Mouse (Mus musculus) midbrain, embryonic 16.5 days (tissue): Measurements from ENCODE around the gene Nfib. TPM values are rescaled to one million over a fixed set of nuclear protein-coding genes. Genes with fewer than 3 reads are reported as not detected.

Experiments used
- ATAC-seq: fragments of 200-750 bp; cut with Nextera tagmentation; 2 replicates; pipeline ENCODE4 v1.8.0; 2017; ENCODE audit warnings: moderate TSS enrichment
- H3K27ac ChIP-seq: fragments of 300-500 bp; sonication (generic); 2 replicates; pipeline ENCODE4 v1.5.1; 2014; ENCODE audit warnings: mild to moderate bottlenecking, low read length, mixed read lengths
- H3K27me3 ChIP-seq: fragments of 300-500 bp; sonication (generic); 2 replicates; pipeline ENCODE4 v1.6.1; 2014; ENCODE audit warnings: low read depth, low read length, mixed read lengths; ENCODE audit not compliant: control insufficient read depth, insufficient read depth
- H3K36me3 ChIP-seq: fragments of 300-500 bp; sonication (generic); 2 replicates; pipeline ENCODE4 v1.6.1; 2014; ENCODE audit warnings: mild to moderate bottlenecking, low read length, moderate library complexity, mixed read lengths; ENCODE audit not compliant: control insufficient read depth, insufficient read depth
- H3K4me1 ChIP-seq: fragments of 300-500 bp; sonication (generic); 2 replicates; pipeline ENCODE4 v1.6.1; 2014; ENCODE audit warnings: mild to moderate bottlenecking, low read length, mixed read lengths; ENCODE audit not compliant: control insufficient read depth, insufficient read depth
- H3K4me2 ChIP-seq: fragments of 300-500 bp; sonication (generic); 2 replicates; pipeline ENCODE4 v1.6.1; 2014; ENCODE audit warnings: mild to moderate bottlenecking, low read length, mixed read lengths
- H3K4me3 ChIP-seq: fragments of 300-500 bp; sonication (generic); 2 replicates; pipeline ENCODE4 v1.5.1; 2014; ENCODE audit warnings: low read depth, mild to moderate bottlenecking, low read length, moderate library complexity, mixed read lengths
- H3K9ac ChIP-seq: fragments of 300-500 bp; sonication (generic); 2 replicates; pipeline ENCODE4 v1.6.1; 2014; ENCODE audit warnings: low read depth, low read length, mixed read lengths
- H3K9me3 ChIP-seq: fragments of 300-500 bp; sonication (generic); replicated peaks from 2 replicates; pipeline ENCODE4 v1.6.1; 2014; ENCODE audit warnings: mild to moderate bottlenecking, low read length, mixed read lengths; ENCODE audit not compliant: control insufficient read depth, poor library complexity, severe bottlenecking
- WGBS: fragments of 180-500 bp; shearing (Covaris S2); extraction: QIAGEN DNeasy Blood & Tissue Kit; methylation state at CpG from one replicate; pipeline ENCODE4 v1.1.7; 2014; 5-methylcytosine and 5-hydroxymethylcytosine counted together
- polyA plus RNA-seq: library from polyadenylated mRNA; unstranded; fragments of >200 nt; fragmentation: Nextera tagmentation; extraction: Ambion mirVana; gene quantifications from 2 replicates; pipeline ENCODE4 v1.2.1, GENCODE M21; 2015

The Nfib gene
- polyA plus RNA-seq, 1 experiment from 2014 or later = 47.2 TPM

GRCm38 (mm10) chr4:82436656-82437055 lies 268.9 kb downstream of the Nfib start:
- Histone ChIP-seq H3K9me3 (no peaks in the 10 kb centered on the region), H3K36me3 (no peaks in the 10 kb centered on the region), H3K4me2 (no peak overlapping the region), H3K9ac (no peak overlapping the region), H3K27ac (no peak overlapping the region), H3K27me3 (no peaks in the 10 kb centered on the region), H3K4me1 (peaks cover 11% of the 10 kb centered on the region), H3K4me3 (no peak overlapping the region)
- ATAC-seq = no peak
- 86% methylated on average over 2 of the region's 2 CpGs for WGBS

GRCm38 (mm10) chr4:82435716-82436115 lies 269.8 kb downstream of the Nfib start:
- no peak overlapping the region for H3K4me2 ChIP-seq
- WGBS = 40% methylated on average over 5 of the region's 5 CpGs
- H3K4me3 ChIP-seq = no peak overlapping the region
- ATAC-seq = no peak
- H3K9me3 ChIP-seq = no peaks in the 10 kb centered on the region
- no peak overlapping the region for H3K27ac ChIP-seq
- H3K4me1 ChIP-seq = peaks cover 11% of the 10 kb centered on the region
- no peak overlapping the region for H3K9ac ChIP-seq
- H3K36me3 ChIP-seq = no peaks in the 10 kb centered on the region
- H3K27me3 ChIP-seq = no peaks in the 10 kb centered on the region

DNA sequence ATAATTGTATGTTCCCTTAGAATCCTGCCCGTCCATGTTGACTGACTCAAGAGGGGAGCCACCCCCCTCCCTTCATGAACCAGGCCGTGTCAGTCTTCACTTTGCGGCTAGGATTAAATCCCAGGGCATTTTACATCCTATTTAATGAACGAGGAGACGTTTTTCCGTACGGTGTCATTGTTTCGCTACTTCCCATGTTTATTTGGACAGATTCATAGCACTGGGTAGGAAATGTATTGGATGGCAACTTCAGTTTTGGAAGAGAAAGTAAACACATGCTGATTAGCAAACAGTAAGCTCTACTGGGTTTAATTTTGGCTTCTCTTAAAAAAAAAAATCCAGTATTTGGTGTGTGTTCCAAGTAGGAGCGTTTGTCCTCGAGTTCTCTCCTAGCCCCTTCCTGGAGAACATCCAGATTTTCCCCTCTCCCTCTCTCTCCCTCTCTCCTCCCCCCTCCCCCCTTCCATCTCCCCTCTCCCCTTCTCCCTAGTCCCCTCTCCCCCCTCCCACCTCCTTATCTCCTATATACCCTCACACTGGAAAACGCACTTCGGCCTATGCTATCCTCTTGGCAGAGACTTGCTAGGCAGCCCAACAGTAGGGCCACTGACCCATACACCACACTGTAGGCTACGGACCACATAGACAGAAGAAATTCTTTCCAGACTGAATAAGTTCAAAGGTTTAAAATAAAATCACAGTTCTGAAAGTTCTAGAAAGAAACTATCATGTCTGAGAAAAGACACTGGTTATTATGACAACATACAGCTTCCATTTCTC lies 271.4 kb downstream of the Nfib start:
- WGBS = 55% methylated on average over 13 of the region's 13 CpGs
- H3K4me1 ChIP-seq = peaks cover 11% of the 10 kb centered on the region
- H3K4me2 ChIP-seq = no peak overlapping the region
- H3K4me3 ChIP-seq = no peak overlapping the region
- no peaks in the 10 kb centered on the region for H3K36me3 ChIP-seq
- no peaks in the 10 kb centered on the region for H3K27me3 ChIP-seq
- ATAC-seq = no peak
- no peaks in the 10 kb centered on the region for H3K9me3 ChIP-seq
- no peak overlapping the region for H3K27ac ChIP-seq
- H3K9ac ChIP-seq = no peak overlapping the region

DNA sequence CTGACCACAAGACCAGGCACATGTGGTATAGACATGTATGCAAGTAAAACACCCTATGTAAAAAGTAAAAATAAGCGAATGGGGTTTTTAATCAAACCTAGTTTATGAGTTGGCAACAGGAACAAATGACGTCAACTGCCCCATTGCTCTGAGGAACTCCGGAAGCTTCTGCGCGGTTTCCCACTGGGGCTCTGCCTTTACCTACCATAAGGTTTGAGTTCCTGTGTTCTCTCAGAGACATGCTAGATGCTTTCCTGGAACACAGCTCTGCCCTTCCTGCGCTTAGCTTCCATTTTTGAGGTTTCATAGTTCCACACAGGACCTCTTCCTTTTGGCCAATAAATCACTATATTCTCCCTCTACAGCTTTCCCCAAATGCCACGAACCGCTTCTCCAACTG lies 273.7 kb downstream of the Nfib start:
- Histone ChIP-seq H3K4me2 (no peak overlapping the region), H3K27ac (no peak overlapping the region), H3K27me3 (no peaks in the 10 kb centered on the region), H3K4me1 (peaks cover 9% of the 10 kb centered on the region), H3K9me3 (no peaks in the 10 kb centered on the region), H3K36me3 (no peaks in the 10 kb centered on the region), H3K4me3 (no peak overlapping the region), H3K9ac (no peak overlapping the region)
- ATAC-seq = no peak
- WGBS = 93% methylated on average over 8 of the region's 8 CpGs

- Histone ChIP-seq H3K9ac (no peak overlapping the region), H3K4me1 (peaks cover 7% of the 10 kb centered on the region; the same call in 1 of the 2 replicates), H3K27ac (no peak overlapping the region), H3K9me3 (no peaks in the 10 kb centered on the region), H3K36me3 (no peaks in the 10 kb centered on the region), H3K4me2 (no peak overlapping the region), H3K27me3 (no peaks in the 10 kb centered on the region), H3K4me3 (no peak overlapping the region)
- no peak; the same call in 1 of the 2 replicates for ATAC-seq
- WGBS = 50% methylated on average over 3 of the region's 3 CpGs
These were observed 274.7 kb downstream of the Nfib start for GRCm38 (mm10) chr4:82430802-82431201.

- Histone ChIP-seq H3K9me3 (no peaks in the 10 kb centered on the region), H3K36me3 (no peaks in the 10 kb centered on the region), H3K4me2 (no peak overlapping the region), H3K9ac (no peak overlapping the region), H3K27ac (no peak overlapping the region), H3K4me3 (no peak overlapping the region), H3K27me3 (no peaks in the 10 kb centered on the region), H3K4me1 (peaks cover 3% of the 10 kb centered on the region; the same call in 1 of the 2 replicates)
- no peak for ATAC-seq
- 96% methylated on average over 4 of the region's 4 CpGs for WGBS
These were observed 279.3 kb downstream of the Nfib start for GRCm38 (mm10) chr4:82426224-82426623.

DNA sequence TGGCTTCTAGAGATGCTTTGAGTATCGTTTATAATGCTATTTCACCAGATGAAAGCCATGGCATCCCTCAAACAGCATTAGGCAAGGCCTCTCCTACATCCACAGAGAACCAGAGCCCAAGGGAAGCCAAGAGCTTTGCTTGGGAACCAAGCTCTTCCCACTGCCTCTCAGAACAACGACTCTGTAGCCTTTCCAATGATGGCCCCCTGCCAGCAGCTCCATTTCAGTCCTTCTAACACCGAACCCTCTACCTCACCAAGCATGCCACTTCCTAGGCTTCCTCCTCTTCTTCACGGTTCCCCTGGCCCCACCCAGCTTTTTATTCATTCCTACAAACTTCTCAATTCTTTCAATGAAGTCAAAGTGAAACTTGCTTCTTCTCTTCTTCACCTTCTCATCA lies 287.3 kb downstream of the Nfib start:
- H3K27me3 ChIP-seq = no peaks in the 10 kb centered on the region
- H3K4me1 ChIP-seq = no peaks in the 10 kb centered on the region
- H3K27ac ChIP-seq = no peak overlapping the region
- 67% methylated on average over 4 of the region's 4 CpGs for WGBS
- H3K36me3 ChIP-seq = no peaks in the 10 kb centered on the region
- H3K9ac ChIP-seq = no peak overlapping the region
- no peaks in the 10 kb centered on the region for H3K9me3 ChIP-seq
- no peak overlapping the region for H3K4me3 ChIP-seq
- no peak for ATAC-seq
- H3K4me2 ChIP-seq = no peak overlapping the region

DNA sequence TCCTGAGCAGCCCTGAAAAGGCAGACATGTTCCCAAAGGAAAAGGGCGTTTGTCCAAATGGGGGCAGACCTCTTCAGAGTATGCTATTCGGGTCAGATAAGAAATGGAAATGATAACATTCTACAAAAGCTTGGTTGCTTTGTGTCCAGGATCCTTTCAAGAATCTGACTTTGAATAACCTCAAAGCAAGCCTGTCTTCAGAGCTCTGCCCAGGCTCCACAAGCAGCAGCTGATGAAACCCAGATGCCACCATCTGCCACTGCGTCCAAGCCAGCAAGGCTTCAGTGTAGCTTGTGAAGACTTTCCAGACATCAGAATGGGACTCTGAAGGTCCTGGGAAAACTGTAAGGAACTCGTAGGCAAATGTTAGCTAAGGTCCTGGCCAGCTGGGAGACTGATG lies 289.7 kb downstream of the Nfib start:
- H3K4me1 ChIP-seq = no peaks in the 10 kb centered on the region
- WGBS = 72% methylated on average over 4 of the region's 4 CpGs
- no peak overlapping the region for H3K9ac ChIP-seq
- H3K36me3 ChIP-seq = no peaks in the 10 kb centered on the region
- H3K4me3 ChIP-seq = no peak overlapping the region
- H3K9me3 ChIP-seq = no peaks in the 10 kb centered on the region
- no peak overlapping the region for H3K27ac ChIP-seq
- no peak for ATAC-seq
- H3K4me2 ChIP-seq = no peak overlapping the region
- H3K27me3 ChIP-seq = no peaks in the 10 kb centered on the region

DNA sequence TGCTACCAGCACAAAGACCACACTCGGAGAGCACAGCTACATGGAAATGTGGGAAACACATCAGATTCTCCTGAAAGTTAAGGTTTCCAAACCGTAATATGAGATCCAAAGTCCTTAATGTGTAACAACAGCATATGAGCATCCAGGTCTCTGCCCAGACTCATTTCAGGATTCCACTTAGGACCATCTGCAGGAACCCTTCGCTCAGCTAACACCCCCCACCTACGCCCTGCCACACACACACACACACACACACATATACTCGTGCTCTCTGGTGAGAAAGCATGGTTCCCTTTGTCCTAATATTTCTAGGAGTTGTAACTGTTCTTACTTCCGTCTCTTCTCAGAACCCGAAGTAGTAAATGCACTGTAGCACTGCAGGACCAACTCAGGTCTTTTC lies 292.9 kb downstream of the Nfib start:
- Histone ChIP-seq H3K27ac (no peak overlapping the region), H3K9me3 (no peaks in the 10 kb centered on the region), H3K27me3 (no peaks in the 10 kb centered on the region), H3K4me2 (no peak overlapping the region), H3K36me3 (no peaks in the 10 kb centered on the region), H3K4me1 (no peaks in the 10 kb centered on the region), H3K4me3 (no peak overlapping the region), H3K9ac (no peak overlapping the region)
- WGBS = 88% methylated on average over 7 of the region's 7 CpGs
- no peak for ATAC-seq
